Comparison of ENCODE assay signal across 8 mouse cellular contexts in the genomic region with DNA sequence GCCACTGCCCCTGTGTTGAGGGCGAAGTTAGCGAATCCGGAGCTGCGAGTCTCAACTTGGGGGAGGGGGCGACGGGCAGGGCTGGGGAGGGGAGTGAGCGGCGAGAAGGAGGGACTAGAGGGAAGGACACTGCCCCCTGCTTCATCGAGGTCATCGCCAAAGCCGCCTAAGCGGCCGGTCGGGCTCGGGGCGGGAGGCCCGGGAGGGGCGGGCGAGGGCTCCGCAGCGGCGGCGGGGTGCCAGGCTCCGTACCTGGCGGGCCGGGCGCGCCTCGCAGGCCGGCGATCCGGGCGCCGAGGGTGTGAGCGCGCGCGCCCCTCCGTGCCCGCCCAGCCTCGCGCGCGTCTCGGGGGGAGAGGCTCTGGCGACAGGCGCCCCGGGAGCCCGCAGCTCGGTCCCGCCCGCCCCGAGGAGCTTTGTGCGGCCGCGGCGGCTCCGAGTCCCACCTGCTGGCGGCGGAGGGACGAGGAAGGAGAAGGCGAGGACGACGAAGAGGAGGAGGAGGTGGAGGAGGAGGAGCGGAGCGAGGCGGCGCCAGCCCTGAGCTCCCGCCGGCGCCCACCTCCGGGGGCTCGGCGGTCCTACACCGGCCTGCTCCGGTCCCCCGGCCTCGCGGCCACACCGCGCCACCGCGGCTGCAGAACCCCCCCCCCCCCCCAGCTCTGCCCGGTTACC. TPM values are rescaled to one million over a fixed set of nuclear protein-coding genes. Genes with fewer than 3 reads are reported as not detected.
A peak's percentile ranks its signal among the peaks of the same experiment; 100 is the strongest.
DNase-seq lines count a peak whose midpoint lies in the region; ATAC-seq and TF ChIP-seq lines count a peak whose summit lies in the region.

Grip1 (plus strand) TSS at position 400 of the 675 bp plus-strand sequence.

- under 1% methylated on average over 76 of the region's 84 CpGs for WGBS in embryonic facial prominence, embryonic 10.5 days
- 1% methylated on average over 74 of the region's 84 CpGs for WGBS in hindbrain, embryonic 10.5 days
- under 1% methylated on average over 57 of the region's 84 CpGs for WGBS in lung, postnatal 0 days

- no peak; the same call in 1 of the 2 replicates for TF ChIP-seq CTCF in lung, postnatal 0 days (IDR thresholded peaks at IDR 0.05)

- peak; percentile 6 for DNase-seq in CD4-positive, CD25-positive, alpha-beta regulatory T cell, adult 2 months (ENCODE audit: low read depth, low spot score)
- DNase-seq in R1 (ENCODE audit: low read depth, low spot score) = peak; percentile 62
- DNase-seq in embryonic facial prominence, embryonic 10.5 days (ENCODE audit: low spot score) = peak; percentile 87
- peak; percentile 83 for DNase-seq in hindbrain, embryonic 10.5 days (ENCODE audit: low spot score)
- DNase-seq in layer of hippocampus, postnatal 10 days (ENCODE audit: low spot score in 2 of 2) = peak; percentile 53 to 64
- DNase-seq in lung, postnatal 0 days (ENCODE audit: low spot score) = peak; percentile 43
- peak; percentile 61 for DNase-seq in right cerebral cortex, postnatal 25 days

- no peaks in the 10 kb centered on the region for H3K36me3 ChIP-seq in embryonic facial prominence, embryonic 10.5 days (replicated peaks)
- H3K36me3 ChIP-seq in hindbrain, embryonic 10.5 days = no peaks in the 10 kb centered on the region
- H3K36me3 ChIP-seq in lung, postnatal 0 days (ENCODE audit: insufficient read depth, low read length) = no peaks in the 10 kb centered on the region

- H3K27me3 ChIP-seq in embryonic facial prominence, embryonic 10.5 days (replicated peaks; ENCODE audit: low read depth, poor library complexity, severe bottlenecking) = peaks cover 11% of the 10 kb centered on the region
- H3K27me3 ChIP-seq in hindbrain, embryonic 10.5 days (ENCODE audit: insufficient read depth, poor library complexity, severe bottlenecking) = peaks cover 12% of the 10 kb centered on the region; the same call in 1 of the 2 replicates
- no peaks in the 10 kb centered on the region for H3K27me3 ChIP-seq in lung, postnatal 0 days (replicated peaks; ENCODE audit: insufficient read depth, low read length)

- no peaks in the 10 kb centered on the region for H3K9me3 ChIP-seq in embryonic facial prominence, embryonic 10.5 days
- H3K9me3 ChIP-seq in hindbrain, embryonic 10.5 days = no peaks in the 10 kb centered on the region
- no peaks in the 10 kb centered on the region for H3K9me3 ChIP-seq in lung, postnatal 0 days (ENCODE audit: low read length)

- H3K27ac ChIP-seq in embryonic facial prominence, embryonic 10.5 days (replicated peaks) = peak within 1 kb of the TSS; percentile 94
- H3K27ac ChIP-seq in hindbrain, embryonic 10.5 days = peak within 1 kb of the TSS; percentile 97
- no peak within 1 kb of the TSS for H3K27ac ChIP-seq in lung, postnatal 0 days (ENCODE audit: low read length)

- no peak within 1 kb of the TSS for H3K9ac ChIP-seq in lung, postnatal 0 days (replicated peaks; ENCODE audit: low read depth)

- H3K4me3 ChIP-seq in embryonic facial prominence, embryonic 10.5 days = peak within 1 kb of the TSS; percentile 87
- H3K4me3 ChIP-seq in hindbrain, embryonic 10.5 days = peak within 1 kb of the TSS; percentile 92
- peak within 1 kb of the TSS; percentile 57 for H3K4me3 ChIP-seq in lung, postnatal 0 days (ENCODE audit: low read depth, low read length)

- peak within 1 kb of the TSS; percentile 99 for H3K4me2 ChIP-seq in lung, postnatal 0 days (replicated peaks; ENCODE audit: low read depth, low read length)

- no peak for ATAC-seq in CD4-positive, CD25-positive, alpha-beta regulatory T cell, adult 4 months
- peak; percentile 78 for ATAC-seq in lung, postnatal 0 days

- peaks cover 25% of the 10 kb centered on the region for H3K4me1 ChIP-seq in embryonic facial prominence, embryonic 10.5 days
- peaks cover 27% of the 10 kb centered on the region for H3K4me1 ChIP-seq in hindbrain, embryonic 10.5 days (replicated peaks)
- H3K4me1 ChIP-seq in lung, postnatal 0 days (ENCODE audit: insufficient read depth, low read depth, low read length) = no peaks in the 10 kb centered on the region

- no peak for TF ChIP-seq EP300 in lung, postnatal 0 days (IDR thresholded peaks at IDR 0.05)

RNA-seq across cellular contexts. Expression of gene Grip1, which starts in this region (rescaled TPM):
- not detected for polyA plus RNA-seq in CD4-positive, CD25-positive, alpha-beta regulatory T cell, adult 4 months (2017; shearing (Covaris generic))
- polyA plus RNA-seq in embryonic facial prominence, embryonic 10.5 days (2016; fragmentation: Nextera tagmentation; extraction: Ambion mirVana) = 3.8 and 4.3 TPM in 2 replicates
- 7.2 and 7.9 TPM in 2 replicates for polyA plus RNA-seq in hindbrain, embryonic 10.5 days (2016; fragmentation: Nextera tagmentation; extraction: Ambion mirVana)
- 10 to 100 TPM; 51.9 to 57.0 TPM for total RNA-seq in layer of hippocampus, postnatal 10 days (2021)
- 0.87 and 1.2 TPM in 2 replicates for polyA plus RNA-seq in lung, postnatal 0 days (2015; fragmentation: Nextera tagmentation; extraction: Ambion mirVana)

Comparison
In these comparisons a context has a peak if more than half of its experiments do, and no peak if none do; other contexts are left out.
1. DNase-seq: peak in every context shown above with its lines; median percentile 87 in embryonic facial prominence, embryonic 10.5 days; 83 in hindbrain, embryonic 10.5 days; 62 in R1; 61 in right cerebral cortex, postnatal 25 days; 58 in layer of hippocampus, postnatal 10 days; 43 in lung, postnatal 0 days; 6 in CD4-positive, CD25-positive, alpha-beta regulatory T cell, adult 2 months.